Mouse (Mus musculus) ES-E14 (cell line): ENCODE data around the gene Slc9a1.

Experiments used
- CHD2 ChIP-seq: IDR thresholded peaks from 2 replicates; pipeline ENCODE4 v1.6.1; 2014; ENCODE audit warnings: mild to moderate bottlenecking, low read depth, low read length, inconsistent platforms
- ZC3H11A ChIP-seq: IDR thresholded peaks from 2 replicates; pipeline ENCODE4 v1.6.1; 2012; ENCODE audit warnings: low read depth, mild to moderate bottlenecking, inconsistent platforms, low read length, borderline replicate concordance
- ZNF384 ChIP-seq: IDR thresholded peaks from 2 replicates; pipeline ENCODE4 v1.6.1; 2012; ENCODE audit warnings: low read depth, low read length, inconsistent platforms

GRCm38 (mm10) chr4:133397299-133397698, 27.8 kb downstream of the Slc9a1 start:
- TF ChIP-seq CHD2 (no peak), ZNF384 (no peak), ZC3H11A (no peak)
